Mouse (Mus musculus): ENCODE measurements around the gene Gnb2.

DNA sequence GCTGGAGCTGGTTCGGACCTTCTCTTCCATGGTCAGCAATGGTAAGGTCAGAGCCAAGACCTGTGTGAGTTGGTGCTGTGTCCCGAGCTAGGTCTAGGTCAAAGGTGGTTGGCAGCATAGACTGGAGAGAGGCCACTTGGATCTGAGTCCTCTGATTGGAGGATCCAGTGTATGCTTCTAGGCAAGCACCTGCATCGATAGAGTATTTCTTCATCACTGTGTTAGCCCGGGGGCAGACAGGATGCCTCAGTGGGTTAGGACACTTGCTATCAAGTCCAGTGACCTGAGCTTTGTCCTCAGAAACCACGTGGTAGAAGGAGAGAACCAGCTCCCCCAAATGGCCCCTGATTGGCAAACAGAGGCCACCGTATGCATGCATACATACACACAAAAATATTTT, 46.9 kb upstream of the Gnb2 start:
- TF ChIP-seq GATA1 (IDR thresholded peaks at IDR 0.05; ENCODE audit: borderline replicate concordance, low read length) = no peak
- TF ChIP-seq FLI1 (IDR thresholded peaks at IDR 0.05; ENCODE audit: low read length) = no peak
